Mouse (Mus musculus) small intestine, adult 2 months (tissue): Measurements from ENCODE around the gene Trpv6.

ENCODE experiments used
- CTCF ChIP-seq: fragments of 200-500 bp; IDR thresholded peaks from 2 replicates; pipeline ENCODE4 v1.5.1; 2012; ENCODE audit warnings: low read depth, mild to moderate bottlenecking, control low read depth, inconsistent platforms, low read length, moderate library complexity, mixed read lengths; ENCODE audit not compliant: insufficient replicate concordance, insufficient read length; ENCODE audit errors: extremely low read depth
- POLR2A ChIP-seq: fragments of 200-500 bp; IDR thresholded peaks from 2 replicates; pipeline ENCODE4 v1.6.1; 2012; ENCODE audit warnings: low read depth, mild to moderate bottlenecking, control low read depth, inconsistent platforms, low read length, moderate library complexity

DNA sequence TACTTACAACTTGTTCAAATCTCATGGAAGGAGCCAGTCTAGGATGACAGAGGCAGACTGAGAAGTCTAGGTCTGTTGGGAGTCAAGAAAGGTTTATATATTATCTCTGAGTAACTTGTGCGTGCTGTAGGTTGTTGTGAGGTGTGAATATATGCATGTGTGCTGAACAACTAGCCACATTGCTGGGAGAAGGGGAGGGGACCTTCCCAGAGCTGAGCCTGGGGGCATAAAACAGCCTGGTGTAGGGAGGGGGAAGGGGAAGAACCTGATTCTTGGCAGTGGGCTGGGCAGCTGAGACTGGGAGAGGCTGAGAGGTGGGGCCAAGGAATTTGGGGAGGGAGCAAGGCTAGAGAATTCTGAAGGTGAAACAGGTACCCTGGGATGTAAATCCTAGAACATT is 44.5 kb upstream of the Trpv6 start, which contains the start of gene Trpv5:
- TF ChIP-seq POLR2A (no peak), CTCF (no peak)
